Mouse (Mus musculus): Measurements from ENCODE around the gene Tgfbr3.

Gene Tgfbr3

GRCm38 (mm10) chr5:107167373-107167772 is 122.1 kb downstream of the Tgfbr3 start:
- DNase-seq: peak in 1 of 2 experiments; percentile 26

GRCm38 (mm10) chr5:107166659-107167370 is 122.6 kb downstream of the Tgfbr3 start:
- no peak for DNase-seq

- no peak for DNase-seq
These were observed 123.7 kb downstream of the Tgfbr3 start for GRCm38 (mm10) chr5:107165734-107166133.

GRCm38 (mm10) chr5:107165271-107165670 is 124.2 kb downstream of the Tgfbr3 start:
- no peak for DNase-seq

GRCm38 (mm10) chr5:107164856-107165255 is 124.6 kb downstream of the Tgfbr3 start:
- no peak for DNase-seq

- no peak for DNase-seq
These were observed 125.3 kb downstream of the Tgfbr3 start for GRCm38 (mm10) chr5:107164146-107164545.

- DNase-seq: no peak
These were observed 126.1 kb downstream of the Tgfbr3 start for GRCm38 (mm10) chr5:107163336-107163735.

GRCm38 (mm10) chr5:107162812-107163211 is 126.6 kb downstream of the Tgfbr3 start:
- DNase-seq: no peak

GRCm38 (mm10) chr5:107162319-107162718 is 127.1 kb downstream of the Tgfbr3 start:
- DNase-seq: no peak

- DNase-seq: peak; percentile 28 to 43
These were observed 129.2 kb downstream of the Tgfbr3 start for GRCm38 (mm10) chr5:107159914-107160890.

- no peak for DNase-seq
These were observed 130.8 kb downstream of the Tgfbr3 start for GRCm38 (mm10) chr5:107158531-107159178.

GRCm38 (mm10) chr5:107157384-107157783 is 132.0 kb downstream of the Tgfbr3 start:
- peak; percentile 32 to 61 for DNase-seq

GRCm38 (mm10) chr5:107156096-107156495 is 133.3 kb downstream of the Tgfbr3 start:
- no peak for DNase-seq

- DNase-seq: no peak
These were observed 136.4 kb downstream of the Tgfbr3 start for GRCm38 (mm10) chr5:107152989-107153388.

GRCm38 (mm10) chr5:107151320-107151719 is 138.1 kb downstream of the Tgfbr3 start:
- DNase-seq: no peak

GRCm38 (mm10) chr5:107150555-107151312 is 138.7 kb downstream of the Tgfbr3 start:
- no peak for DNase-seq

- peak; percentile 63 to 74 for DNase-seq
These were observed 141.3 kb downstream of the Tgfbr3 start for GRCm38 (mm10) chr5:107147951-107148766.

- DNase-seq: no peak
These were observed 142.0 kb downstream of the Tgfbr3 start for GRCm38 (mm10) chr5:107147413-107147812.

GRCm38 (mm10) chr5:107146111-107146616 is 143.3 kb downstream of the Tgfbr3 start:
- DNase-seq: no peak

- DNase-seq: no peak
These were observed 144.3 kb downstream of the Tgfbr3 start for GRCm38 (mm10) chr5:107145125-107145524.

- no peak for DNase-seq
These were observed 145.1 kb downstream of the Tgfbr3 start for GRCm38 (mm10) chr5:107144263-107144843.
